Mouse (Mus musculus) G1E (cell line): ENCODE measurements around the gene Zfp729a. TPM values are rescaled to one million over a fixed set of nuclear protein-coding genes. Genes with fewer than 3 reads are reported as not detected.
"Not testable (repeated sequence)": the region's sequence is repeated elsewhere in the genome, so short reads cannot be mapped to it uniquely, and the experiment has no call there.

Experiments
- ATAC-seq: 2 replicates; pipeline ENCODE4 v1.8.0; 2016; ENCODE audit warnings: mild to moderate bottlenecking; ENCODE audit not compliant: insufficient number of reproducible peaks, poor library complexity, low FRiP score, severe bottlenecking; ENCODE audit errors: extremely low read depth
- DNase-seq: peaks from one replicate; pipeline ENCODE4 v3.0.0; 2012; ENCODE audit warnings: low spot score
- H3K27me3 ChIP-seq: 2 replicates; pipeline ENCODE4 v1.6.1; 2012; ENCODE audit warnings: mild to moderate bottlenecking, low read length, inconsistent platforms; ENCODE audit not compliant: insufficient read depth
- H3K36me3 ChIP-seq: replicated peaks from 2 replicates; pipeline ENCODE3; 2012; ENCODE audit warnings: mild to moderate bottlenecking, inconsistent platforms
- H3K4me1 ChIP-seq: 2 replicates; pipeline ENCODE4 v1.6.1; 2012; ENCODE audit warnings: low read depth, low read length, inconsistent platforms, mixed read lengths; ENCODE audit not compliant: insufficient read depth
- H3K4me3 ChIP-seq: 2 replicates; pipeline ENCODE4 v1.5.1; 2012; ENCODE audit warnings: low read depth, mild to moderate bottlenecking, inconsistent platforms, low read length, moderate library complexity, mixed read lengths
- H3K9me3 ChIP-seq: replicated peaks from 2 replicates; pipeline ENCODE4 v1.6.1; 2012; ENCODE audit warnings: inconsistent platforms
- CTCF ChIP-seq: IDR thresholded peaks from 2 replicates; pipeline ENCODE4 v1.5.1; 2012; ENCODE audit warnings: low read depth, low read length, inconsistent platforms, mixed read lengths
- GATA1 ChIP-seq: IDR thresholded peaks from 2 replicates; pipeline ENCODE4 v1.6.1; 2012; ENCODE audit warnings: borderline replicate concordance, low read length, inconsistent platforms, mixed read lengths
- GATA2 ChIP-seq: IDR thresholded peaks from 2 replicates; pipeline ENCODE4 v1.6.1; 2012; ENCODE audit warnings: low read depth, low read length, inconsistent platforms, borderline replicate concordance
- POLR2AphosphoS5 ChIP-seq: IDR thresholded peaks from 2 replicates; pipeline ENCODE4 v1.6.1; 2012; ENCODE audit warnings: low read depth, low read length, inconsistent platforms; ENCODE audit not compliant: insufficient replicate concordance
- TAL1 ChIP-seq: conservative IDR thresholded peaks from 2 replicates; pipeline ENCODE4 v1.6.1; 2012; ENCODE audit warnings: low read depth, low read length, inconsistent platforms, mixed read lengths
- polyA plus RNA-seq: library from polyadenylated mRNA; stranded (reverse); fragments of >175 nt; gene quantifications from 2 replicates; pipeline ENCODE4 v1.2.3, GENCODE M21; 2012
- total RNA-seq, 2 experiments: library from RNA; stranded (forward) in 1 of 2; stranded (reverse) in 1 of 2; fragments of 200-1000 nt in 1 of 2; fragments of >200 nt in 1 of 2; fragmentation: Nextera tagmentation in 1 of 2; gene quantifications; 2 replicates each; pipeline ENCODE4 v1.2.3; 2014 to 2017

Gene Zfp729a
- total RNA-seq (2014; fragmentation: Nextera tagmentation) (20.1 and 23.6 TPM in 2 replicates), total RNA-seq (2017) (9.3 and 11.1 TPM in 2 replicates), polyA plus RNA-seq (0.17 and 0.28 TPM in 2 replicates)

DNA sequence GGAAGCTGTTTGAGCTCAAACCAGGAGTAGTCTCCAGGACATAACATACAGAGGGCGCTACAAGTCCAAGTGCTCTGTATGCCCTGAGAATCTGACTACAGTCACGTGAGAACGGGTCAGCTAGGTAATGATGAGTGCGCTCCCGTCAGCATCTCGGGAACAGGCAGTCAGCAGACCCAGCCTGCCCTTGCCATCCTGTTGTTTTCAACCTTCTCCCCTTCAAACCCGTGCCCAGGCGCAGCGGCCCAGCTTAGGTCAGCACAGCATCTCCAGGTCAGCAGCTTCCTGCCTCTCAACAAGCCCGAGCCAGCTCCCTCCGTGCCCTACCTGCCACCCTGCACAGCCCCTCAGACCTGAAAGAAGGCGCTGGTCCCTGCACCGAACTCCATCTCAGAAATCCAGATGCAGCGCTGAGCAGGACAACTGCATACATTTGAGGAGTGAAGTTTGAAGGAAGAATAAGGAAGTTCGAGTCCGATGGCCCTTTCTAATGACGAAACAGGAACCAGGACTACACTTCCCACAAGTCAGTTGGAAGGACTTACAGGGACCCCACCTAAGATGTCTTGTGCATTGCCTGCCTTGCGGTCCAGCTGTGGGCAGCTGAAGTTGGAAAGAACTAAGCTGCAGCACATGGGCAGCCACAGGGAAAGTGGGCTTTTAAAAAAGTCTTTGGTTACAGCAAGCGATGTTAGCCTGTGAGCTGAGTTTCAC is at the start of gene Zfp729a, which contains the start of gene Gm49345:
Zfp729a (minus strand) TSS at position 498 of the 714 bp plus-strand sequence.
Gm49345 (minus strand) TSS at position 476 of the 714 bp plus-strand sequence.
- H3K4me3 ChIP-seq = peak within 1 kb of the TSS; percentile 74
- TF ChIP-seq GATA2 (no peak), CTCF (no peak), GATA1 (no peak), TAL1 (no peak), POLR2AphosphoS5 (no peak)
- no peaks in the 10 kb centered on the region for H3K9me3 ChIP-seq
- peaks cover 2% of the 10 kb centered on the region; the same call in 1 of the 2 replicates for H3K4me1 ChIP-seq
- peaks cover 3% of the 10 kb centered on the region for H3K36me3 ChIP-seq
- no peaks in the 10 kb centered on the region for H3K27me3 ChIP-seq
- ATAC-seq = peak; percentile 98
- DNase-seq = peak; percentile 45

DNA sequence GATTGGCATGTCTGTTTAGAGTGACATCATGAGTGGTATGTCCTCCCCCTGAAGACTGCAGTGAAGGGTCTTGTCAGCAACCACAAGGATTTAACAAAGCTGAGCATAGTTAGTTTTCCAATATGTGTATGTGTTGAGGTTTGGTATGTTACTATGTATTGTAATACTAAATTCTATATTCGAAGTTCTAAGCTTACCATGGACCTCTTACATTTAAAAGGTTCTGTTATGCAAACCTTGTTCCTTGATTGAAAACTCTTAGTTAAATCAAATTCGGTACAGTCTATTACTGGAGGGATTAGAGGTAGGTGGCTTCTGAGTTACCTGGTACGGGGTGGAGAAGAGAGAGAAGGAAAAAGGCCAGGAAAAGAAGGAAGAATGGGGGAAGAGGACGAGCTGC is 49.4 kb upstream of the Zfp729a start, which contains the start of gene Zfp738:
Zfp738 (minus strand) TSS at position 101 of the 400 bp plus-strand sequence.
- H3K9me3 ChIP-seq = no peaks in the 10 kb centered on the region
- H3K4me1 ChIP-seq = peaks cover 7% of the 10 kb centered on the region
- ATAC-seq (no peak), DNase-seq (no peak)
- no peak within 1 kb of the TSS for H3K4me3 ChIP-seq
- no peak for TF ChIP-seq GATA1
- no peaks in the 10 kb centered on the region for H3K36me3 ChIP-seq
- H3K27me3 ChIP-seq = no peaks in the 10 kb centered on the region

DNA sequence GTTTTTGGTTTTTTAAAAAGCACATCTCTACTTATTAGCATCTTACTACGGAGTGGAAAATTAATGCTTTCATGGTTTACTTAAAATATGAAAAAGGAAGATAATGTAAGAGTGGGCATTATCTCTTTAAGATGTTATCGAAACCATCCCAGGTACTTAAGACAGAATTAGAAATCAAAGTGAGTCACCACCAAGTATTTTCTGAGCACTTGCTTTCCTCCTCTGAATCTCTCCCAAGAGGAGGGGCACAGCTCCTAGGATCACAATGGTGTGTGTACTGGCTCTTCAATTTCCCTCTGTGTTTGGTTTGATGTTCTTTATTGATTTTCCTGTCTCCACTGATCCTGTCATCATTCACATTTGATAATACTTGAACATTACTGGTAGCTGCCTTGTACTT is 46.2 kb upstream of the Zfp729a start:
- not testable (repeated sequence) for H3K4me1 ChIP-seq, H3K36me3 ChIP-seq, H3K9me3 ChIP-seq, DNase-seq, ATAC-seq, H3K27me3 ChIP-seq
- H3K4me3 ChIP-seq = peak overlapping the region; percentile 70; the same call in 1 of the 2 replicates

DNA sequence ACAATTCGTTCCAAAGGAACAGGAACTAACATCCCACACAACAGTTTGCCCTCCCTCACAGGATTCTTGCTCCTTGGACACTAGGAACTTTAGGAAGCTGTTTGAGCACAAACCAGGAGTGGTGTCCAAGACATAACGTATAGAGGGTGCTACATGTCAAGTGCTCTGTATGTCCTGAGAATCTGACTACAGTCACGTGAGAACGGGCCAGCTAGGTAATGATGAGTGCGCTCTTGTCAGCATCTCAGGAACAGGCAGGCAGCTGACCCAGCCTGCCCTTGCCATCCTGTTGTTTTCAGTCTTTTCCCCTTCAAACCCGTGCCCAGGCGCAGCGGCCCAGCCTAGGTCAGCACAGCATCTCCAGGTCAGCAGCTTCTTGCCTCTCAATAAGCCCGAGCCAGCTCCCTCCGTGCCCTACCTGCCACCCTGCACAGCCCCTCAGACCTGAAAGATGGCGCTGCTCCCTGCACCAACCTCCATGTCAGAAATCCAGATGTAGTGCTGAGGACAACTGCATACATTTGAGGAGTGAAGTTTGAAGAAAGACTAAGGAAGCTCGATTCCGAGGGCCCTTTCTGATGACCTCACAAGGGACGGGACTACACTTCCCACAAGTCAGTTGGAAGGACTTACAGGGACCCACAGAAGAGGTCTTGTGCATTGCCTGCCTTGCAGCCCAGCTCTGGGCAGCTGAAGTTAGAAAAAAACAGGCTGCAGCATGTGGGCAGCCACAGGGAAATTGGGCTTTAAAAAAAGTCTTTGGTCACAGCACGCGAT is 45.6 kb upstream of the Zfp729a start:
- H3K4me3 ChIP-seq = peak overlapping the region; percentile 70
- H3K27me3 ChIP-seq, H3K9me3 ChIP-seq, H3K36me3 ChIP-seq, H3K4me1 ChIP-seq: not testable (repeated sequence)
- ATAC-seq = peak; percentile 97
- peak; percentile 5 for DNase-seq

DNA sequence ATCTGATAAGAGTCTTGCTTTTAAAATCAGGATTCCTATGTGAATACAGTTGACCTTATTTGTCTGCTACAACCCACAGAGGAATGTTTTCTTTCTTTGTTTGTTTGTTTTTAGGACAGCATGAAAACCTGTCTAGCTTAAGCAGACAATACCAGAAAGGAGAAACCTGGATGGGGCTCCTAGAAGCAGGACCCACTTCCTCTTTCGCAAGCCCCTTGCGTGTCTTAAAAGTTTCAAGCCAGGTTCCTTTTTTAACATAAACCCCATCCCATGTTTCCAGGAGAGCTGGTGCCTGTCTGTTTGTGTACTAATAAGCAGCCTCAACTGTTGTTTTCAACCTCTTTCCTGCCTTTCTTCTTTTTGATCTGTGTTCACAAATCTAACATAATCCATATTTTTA is 37.3 kb upstream of the Zfp729a start:
- no peaks in the 10 kb centered on the region for H3K27me3 ChIP-seq
- TF ChIP-seq CTCF = no peak
- TF ChIP-seq POLR2AphosphoS5 = no peak
- no peak for TF ChIP-seq GATA1
- TF ChIP-seq TAL1 = no peak
- TF ChIP-seq GATA2 = no peak
- no peaks in the 10 kb centered on the region for H3K36me3 ChIP-seq
- ATAC-seq (no peak), DNase-seq (no peak)
- H3K4me3 ChIP-seq = no peak overlapping the region
- no peaks in the 10 kb centered on the region for H3K4me1 ChIP-seq
- H3K9me3 ChIP-seq = no peaks in the 10 kb centered on the region; the same call in 1 of the 2 replicates

DNA sequence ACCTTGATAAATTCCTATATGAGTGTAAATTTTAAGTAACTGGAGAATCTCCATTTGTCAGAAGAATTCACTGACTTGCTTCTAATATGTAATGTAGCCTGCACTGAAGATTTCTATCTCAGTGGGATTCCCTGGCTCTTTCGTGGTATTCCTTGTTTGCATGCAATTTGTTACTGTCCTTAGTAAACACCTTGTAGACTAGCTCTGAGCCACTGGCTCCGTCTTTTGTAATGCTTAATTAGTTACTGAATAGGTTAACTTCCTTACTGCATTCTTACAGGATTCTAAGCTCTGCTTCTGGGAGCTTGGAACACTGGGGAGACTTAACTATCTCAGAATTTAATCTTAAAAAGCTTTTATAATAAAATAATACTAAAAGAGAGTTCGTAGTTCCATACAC is 14.9 kb upstream of the Zfp729a start:
- ATAC-seq (no peak), DNase-seq (no peak)
- no peaks in the 10 kb centered on the region for H3K36me3 ChIP-seq
- H3K4me1 ChIP-seq = no peaks in the 10 kb centered on the region
- no peaks in the 10 kb centered on the region for H3K27me3 ChIP-seq
- no peak overlapping the region for H3K4me3 ChIP-seq
- H3K9me3 ChIP-seq = no peaks in the 10 kb centered on the region
- TF ChIP-seq GATA1 = no peak
- TF ChIP-seq TAL1 = no peak
- no peak for TF ChIP-seq POLR2AphosphoS5
- no peak for TF ChIP-seq GATA2
- TF ChIP-seq CTCF = no peak

DNA sequence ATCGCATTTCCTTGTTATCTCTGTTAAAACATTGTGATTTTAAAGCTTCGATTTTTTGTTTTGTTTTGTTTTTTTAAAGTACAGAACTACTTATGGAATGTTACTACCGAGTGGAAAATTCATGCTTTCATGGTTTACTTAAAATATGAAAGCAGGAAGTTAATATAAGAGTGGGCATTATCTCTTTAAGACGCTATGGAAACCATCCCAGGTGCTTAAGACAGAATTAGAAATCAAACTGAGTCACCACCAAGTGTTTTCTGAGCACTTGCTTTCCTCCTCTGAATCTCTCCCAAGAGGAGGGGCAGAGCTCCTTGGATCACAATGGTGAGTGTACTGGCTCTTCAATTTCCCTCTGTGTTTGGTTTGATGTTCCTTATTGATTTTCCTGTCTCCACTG is 27.5 kb downstream of the Zfp729a start:
- H3K36me3 ChIP-seq = no peaks in the 10 kb centered on the region
- peaks cover 2% of the 10 kb centered on the region; the same call in 1 of the 2 replicates for H3K9me3 ChIP-seq
- ATAC-seq = no peak; the same call in 1 of the 2 replicates
- no peak overlapping the region for H3K4me3 ChIP-seq
- DNase-seq = no peak
- H3K27me3 ChIP-seq = no peaks in the 10 kb centered on the region
- no peak for TF ChIP-seq TAL1
- H3K4me1 ChIP-seq = no peaks in the 10 kb centered on the region
